Mouse (Mus musculus) forebrain, embryonic 16.5 days (tissue): Measurements from ENCODE around the gene Pla2g4b. TPM values are rescaled to one million over a fixed set of nuclear protein-coding genes. Genes with fewer than 3 reads are reported as not detected.
A peak's percentile ranks its signal among the peaks of the same experiment; 100 is the strongest.

Experiments used
- ATAC-seq: fragments of 200-750 bp; cut with Nextera tagmentation; 2 replicates; pipeline ENCODE4 v1.8.0; 2017; ENCODE audit warnings: mild to moderate bottlenecking, moderate library complexity
- H3K27ac ChIP-seq: fragments of 300-500 bp; sonication (generic); 2 replicates; pipeline ENCODE4 v1.5.1; 2014; ENCODE audit warnings: low read length, control low read depth
- H3K27me3 ChIP-seq: fragments of 300-500 bp; sonication (generic); replicated peaks from 2 replicates; pipeline ENCODE4 v1.6.1; 2014; ENCODE audit warnings: low read length; ENCODE audit not compliant: control insufficient read depth, insufficient read depth
- H3K36me3 ChIP-seq: fragments of 300-500 bp; sonication (generic); 2 replicates; pipeline ENCODE4 v1.6.1; 2014; ENCODE audit not compliant: control insufficient read depth, insufficient read depth
- H3K4me1 ChIP-seq: fragments of 300-500 bp; sonication (generic); replicated peaks from 2 replicates; pipeline ENCODE4 v1.6.1; 2014; ENCODE audit warnings: low read length; ENCODE audit not compliant: control insufficient read depth, insufficient read depth
- H3K4me2 ChIP-seq: fragments of 300-500 bp; sonication (generic); 2 replicates; pipeline ENCODE4 v1.6.1; 2014; ENCODE audit warnings: mild to moderate bottlenecking, low read length, control low read depth
- H3K4me3 ChIP-seq: fragments of 300-500 bp; sonication (generic); replicated peaks from 2 replicates; pipeline ENCODE4 v1.5.1; 2014; ENCODE audit warnings: mild to moderate bottlenecking, low read length, control low read depth
- H3K9ac ChIP-seq: fragments of 300-500 bp; sonication (generic); replicated peaks from 2 replicates; pipeline ENCODE4 v1.6.1; 2014; ENCODE audit warnings: low read depth, low read length, control low read depth
- H3K9me3 ChIP-seq: fragments of 300-500 bp; sonication (generic); 2 replicates; pipeline ENCODE4 v1.6.1; 2016; ENCODE audit warnings: low read length; ENCODE audit not compliant: control insufficient read depth
- WGBS: fragments of 180-500 bp; shearing (Covaris S2); extraction: QIAGEN DNeasy Blood & Tissue Kit; methylation state at CpG from one replicate; pipeline ENCODE4 v1.1.7; 2014; 5-methylcytosine and 5-hydroxymethylcytosine counted together
- polyA plus RNA-seq: library from polyadenylated mRNA; unstranded; fragments of >200 nt; fragmentation: Nextera tagmentation; extraction: Ambion mirVana; gene quantifications from 2 replicates; pipeline ENCODE4 v1.2.1, GENCODE M21; 2015

Pla2g4b gene
- polyA plus RNA-seq, 1 experiment from 2014 or later: 4.0 TPM

DNA sequence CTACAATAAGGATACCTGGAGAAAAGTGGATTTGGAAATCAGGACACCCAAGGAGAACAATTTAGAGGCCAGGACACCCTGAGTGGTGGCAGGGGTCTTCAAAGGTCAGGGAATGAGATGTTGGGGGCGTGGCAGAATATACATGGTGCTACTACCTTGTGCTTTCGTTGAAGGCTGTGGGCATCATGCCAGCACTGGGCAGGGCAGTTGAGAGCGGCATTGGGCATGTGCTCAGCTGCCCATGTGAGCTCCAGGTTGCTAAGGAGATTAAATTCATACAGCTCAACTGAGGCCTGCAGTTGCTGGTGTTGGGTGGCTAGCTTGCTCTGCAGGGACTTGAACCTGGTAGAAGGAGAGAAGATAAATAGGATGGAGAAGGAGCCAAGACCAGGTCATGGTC is 33.0 kb downstream of the Pla2g4b start:
- 75% methylated on average over 3 of the region's 3 CpGs for WGBS
- Histone ChIP-seq H3K4me3 (no peak overlapping the region), H3K4me2 (no peak overlapping the region), H3K9ac (no peak overlapping the region), H3K9me3 (no peaks in the 10 kb centered on the region), H3K4me1 (no peaks in the 10 kb centered on the region), H3K36me3 (no peaks in the 10 kb centered on the region), H3K27ac (no peak overlapping the region), H3K27me3 (no peaks in the 10 kb centered on the region)
- ATAC-seq: no peak

DNA sequence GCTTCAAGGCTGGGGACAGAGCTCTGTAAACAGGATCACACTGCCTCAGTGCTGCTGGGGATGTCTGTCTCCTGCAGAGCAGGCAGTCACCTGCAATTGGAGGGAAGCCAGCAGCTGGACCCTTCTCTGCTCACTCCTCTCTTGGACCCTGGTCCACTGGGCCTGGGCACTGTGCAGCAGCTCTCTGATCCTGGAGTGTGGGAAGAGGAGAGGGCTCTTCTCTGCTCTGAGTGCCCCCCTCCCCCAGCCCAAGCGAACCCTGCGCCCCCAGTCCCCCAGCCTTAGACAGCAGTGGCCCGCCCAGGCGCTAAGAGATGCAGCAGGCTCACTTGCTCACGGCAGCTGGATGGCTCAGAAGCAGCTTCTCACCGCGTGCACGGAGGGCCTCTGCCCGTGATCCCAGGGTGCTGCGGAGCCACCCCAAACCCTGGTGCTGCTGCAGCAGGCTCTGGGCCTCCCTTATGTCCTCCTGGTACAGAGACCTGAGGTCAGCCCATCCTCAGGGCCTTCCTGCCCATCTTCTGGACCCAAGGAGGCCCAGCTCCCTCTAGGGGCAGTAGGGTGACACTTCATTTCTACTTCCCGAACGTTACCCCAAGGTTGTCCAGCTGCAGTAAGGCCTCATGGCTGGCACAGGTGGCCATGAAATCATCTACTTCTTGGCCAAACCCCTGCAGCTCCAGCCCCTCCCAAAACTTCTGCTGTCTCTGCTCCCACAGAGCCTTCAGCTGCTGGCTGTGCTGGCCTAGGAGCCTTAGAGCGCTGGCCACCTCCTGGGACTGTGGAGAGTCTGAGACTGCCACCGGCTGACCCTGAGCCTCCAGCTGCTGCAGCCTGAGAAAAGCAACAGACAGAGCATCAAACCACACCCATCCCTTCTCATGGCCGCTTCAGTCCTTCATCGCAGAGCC is 35.6 kb downstream of the Pla2g4b start:
- Histone ChIP-seq H3K9me3 (no peaks in the 10 kb centered on the region), H3K9ac (no peak overlapping the region), H3K27ac (no peak overlapping the region), H3K36me3 (no peaks in the 10 kb centered on the region), H3K4me2 (no peak overlapping the region), H3K4me1 (no peaks in the 10 kb centered on the region), H3K4me3 (no peak overlapping the region), H3K27me3 (no peaks in the 10 kb centered on the region)
- whole genome bisulfite sequencing: 38% methylated on average over 16 of the region's 16 CpGs
- ATAC-seq: 0 out of 2 replicates have a peak, but pooled peaks have one; percentile 26

DNA sequence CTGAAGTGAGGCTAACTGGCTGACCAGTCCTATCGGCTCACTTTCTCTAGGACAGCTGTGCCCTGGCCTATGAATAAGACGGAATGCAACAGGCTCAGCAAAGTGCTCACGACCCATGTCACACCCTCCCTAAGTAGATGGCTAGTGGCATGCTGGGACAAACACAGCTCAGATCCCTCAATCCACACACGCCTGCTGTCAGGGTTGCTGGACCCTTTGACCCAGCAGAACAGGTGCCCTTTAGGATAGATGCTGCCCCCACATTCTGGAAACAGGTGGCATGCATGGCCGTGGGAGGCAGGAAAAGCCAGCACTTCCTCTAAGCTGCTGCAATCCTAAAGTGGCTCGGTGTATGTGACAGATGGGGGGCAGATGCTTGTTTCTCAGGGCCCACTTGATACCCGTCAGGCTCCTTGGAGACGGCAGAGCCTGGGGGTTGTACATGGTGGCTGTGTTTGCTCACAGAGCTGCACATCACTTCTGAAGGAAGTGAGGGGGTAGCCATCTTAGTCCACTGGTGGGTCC is 36.3 kb downstream of the Pla2g4b start:
- no peak overlapping the region for H3K4me3 ChIP-seq
- H3K27me3 ChIP-seq: no peaks in the 10 kb centered on the region
- no peaks in the 10 kb centered on the region for H3K9me3 ChIP-seq
- no peaks in the 10 kb centered on the region for H3K36me3 ChIP-seq
- no peak overlapping the region for H3K27ac ChIP-seq
- no peak for ATAC-seq
- no peak overlapping the region for H3K4me2 ChIP-seq
- no peak overlapping the region for H3K9ac ChIP-seq
- 69% methylated on average over 8 of the region's 8 CpGs for WGBS
- H3K4me1 ChIP-seq: no peaks in the 10 kb centered on the region

GRCm38 (mm10) chr2:120074096-120074495 is 40.9 kb downstream of the Pla2g4b start:
- H3K9me3 ChIP-seq: no peaks in the 10 kb centered on the region
- WGBS: 87% methylated on average over 4 of the region's 4 CpGs
- H3K4me1 ChIP-seq: peaks cover 8% of the 10 kb centered on the region; the same call in 1 of the 2 replicates
- no peak overlapping the region for H3K4me2 ChIP-seq
- H3K36me3 ChIP-seq: no peaks in the 10 kb centered on the region
- no peak overlapping the region for H3K9ac ChIP-seq
- ATAC-seq: no peak
- peaks cover 11% of the 10 kb centered on the region for H3K27me3 ChIP-seq
- no peak overlapping the region for H3K27ac ChIP-seq
- no peak overlapping the region for H3K4me3 ChIP-seq

- peak overlapping the region; percentile 36 for H3K4me3 ChIP-seq
- H3K4me2 ChIP-seq: peak overlapping the region; percentile 48
- no peaks in the 10 kb centered on the region for H3K36me3 ChIP-seq
- peaks cover 11% of the 10 kb centered on the region for H3K27me3 ChIP-seq
- 1% methylated on average over 36 of the region's 36 CpGs for WGBS
- ATAC-seq: peak; percentile 76
- peaks cover 8% of the 10 kb centered on the region; the same call in 1 of the 2 replicates for H3K4me1 ChIP-seq
- no peak overlapping the region for H3K27ac ChIP-seq
- H3K9me3 ChIP-seq: no peaks in the 10 kb centered on the region
- H3K9ac ChIP-seq: no peak overlapping the region
Measured at GRCm38 (mm10) chr2:120076076-120076705, 43.0 kb downstream of the Pla2g4b start.

- no peak for ATAC-seq
- peaks cover 1% of the 10 kb centered on the region; the same call in 1 of the 2 replicates for H3K27me3 ChIP-seq
- H3K36me3 ChIP-seq: no peaks in the 10 kb centered on the region
- no peak overlapping the region for H3K4me2 ChIP-seq
- H3K4me1 ChIP-seq: no peaks in the 10 kb centered on the region
- WGBS: 68% methylated on average over 2 of the region's 2 CpGs
- H3K9ac ChIP-seq: no peak overlapping the region
- H3K27ac ChIP-seq: no peak overlapping the region
- no peak overlapping the region for H3K4me3 ChIP-seq
- H3K9me3 ChIP-seq: peaks cover 2% of the 10 kb centered on the region; the same call in 1 of the 2 replicates
Measured at GRCm38 (mm10) chr2:120082416-120082815, 49.2 kb downstream of the Pla2g4b start.

DNA sequence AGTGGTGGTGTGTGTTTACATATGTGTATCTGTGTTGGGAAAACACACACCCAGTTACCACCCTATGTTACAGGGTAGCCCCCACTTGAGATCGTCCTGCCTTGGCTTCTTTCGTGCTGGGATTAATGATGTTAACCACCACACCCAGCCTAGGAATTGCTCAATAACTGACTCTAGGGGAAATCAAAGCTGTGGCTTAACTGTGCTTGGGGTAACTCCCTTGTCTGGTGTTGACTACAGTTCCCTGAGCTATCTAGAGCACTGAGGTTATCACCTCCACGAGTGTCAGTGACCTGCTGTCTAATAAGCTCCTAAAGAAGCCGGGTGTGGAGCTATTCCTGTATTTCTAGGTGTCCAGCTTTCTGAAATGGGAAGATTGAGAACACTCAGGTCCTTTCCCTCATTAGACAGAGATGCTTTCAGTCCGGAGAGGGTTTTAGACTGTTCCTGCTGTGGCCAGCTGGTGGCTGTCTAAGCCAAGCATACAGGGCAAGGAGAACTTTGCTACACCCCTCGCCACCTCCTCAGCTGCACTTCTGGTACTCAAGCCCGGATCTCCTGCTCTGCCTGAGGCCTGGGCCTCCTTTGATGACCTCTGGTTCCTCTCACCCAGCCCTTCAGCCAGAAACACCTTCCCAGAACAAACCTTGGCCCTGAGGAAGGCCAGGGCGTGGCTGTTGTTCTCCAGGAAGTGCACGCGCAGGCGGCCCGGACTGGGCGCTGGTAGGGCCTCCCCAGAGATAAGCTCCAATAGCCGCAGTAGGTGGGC is 51.6 kb downstream of the Pla2g4b start:
- Histone ChIP-seq H3K27me3 (no peaks in the 10 kb centered on the region), H3K36me3 (no peaks in the 10 kb centered on the region), H3K4me2 (no peak overlapping the region), H3K27ac (no peak overlapping the region), H3K4me1 (no peaks in the 10 kb centered on the region), H3K9ac (no peak overlapping the region), H3K4me3 (no peak overlapping the region), H3K9me3 (peaks cover 2% of the 10 kb centered on the region; the same call in 1 of the 2 replicates)
- WGBS: 78% methylated on average over 14 of the region's 14 CpGs
- no peak for ATAC-seq

DNA sequence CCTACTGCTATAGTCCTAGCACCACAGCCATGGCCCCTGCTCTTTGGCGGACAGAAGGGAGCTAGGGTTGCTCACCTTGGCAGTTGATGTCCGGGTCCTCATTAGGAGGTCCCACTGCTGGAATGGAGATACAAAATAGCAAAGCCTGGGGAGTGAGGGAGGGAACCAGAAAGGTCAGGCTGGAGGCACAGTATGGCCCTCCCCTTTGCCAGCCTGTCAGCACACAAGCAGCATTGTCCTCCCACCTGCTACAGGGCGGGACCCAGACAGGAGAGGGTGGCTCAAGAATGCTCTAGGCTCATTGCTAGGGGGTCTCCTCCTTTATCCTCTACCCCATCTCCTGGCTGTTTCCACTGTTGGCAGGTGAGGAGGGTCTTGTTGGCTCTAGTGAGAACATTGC is 52.8 kb downstream of the Pla2g4b start:
- ATAC-seq: no peak
- Histone ChIP-seq H3K9me3 (peaks cover 2% of the 10 kb centered on the region; the same call in 1 of the 2 replicates), H3K4me2 (no peak overlapping the region), H3K27me3 (no peaks in the 10 kb centered on the region), H3K36me3 (no peaks in the 10 kb centered on the region), H3K4me3 (no peak overlapping the region), H3K9ac (no peak overlapping the region), H3K4me1 (no peaks in the 10 kb centered on the region), H3K27ac (no peak overlapping the region)
- WGBS: 96% methylated on average over 3 of the region's 3 CpGs

DNA sequence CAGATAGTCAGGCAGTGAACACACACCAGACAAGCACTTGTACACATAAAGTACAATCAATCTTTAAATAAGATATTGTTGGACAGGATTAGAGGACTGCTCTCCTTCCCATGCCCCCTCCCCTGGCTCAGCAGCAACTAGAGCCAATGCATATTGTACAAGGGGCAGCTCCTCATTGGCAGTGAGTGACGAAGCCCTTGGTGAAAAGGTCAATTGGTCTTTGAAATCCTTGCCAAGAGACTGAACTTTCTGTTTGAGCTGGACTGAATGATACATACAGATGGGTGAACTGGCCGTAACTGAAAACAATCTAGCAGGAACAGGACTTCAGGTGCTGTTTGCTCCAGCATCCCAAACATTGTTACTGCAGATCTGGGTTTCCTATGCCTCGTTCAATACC is 54.2 kb downstream of the Pla2g4b start:
- H3K27ac ChIP-seq: no peak overlapping the region
- H3K27me3 ChIP-seq: no peaks in the 10 kb centered on the region
- no peak for ATAC-seq
- no peak overlapping the region for H3K9ac ChIP-seq
- H3K36me3 ChIP-seq: no peaks in the 10 kb centered on the region
- H3K9me3 ChIP-seq: no peaks in the 10 kb centered on the region
- no peak overlapping the region for H3K4me2 ChIP-seq
- H3K4me3 ChIP-seq: no peak overlapping the region
- no peaks in the 10 kb centered on the region for H3K4me1 ChIP-seq
- WGBS: 73% methylated on average over 3 of the region's 3 CpGs
